ENCODE assay signal across 8 mouse cellular contexts in the genomic region with DNA sequence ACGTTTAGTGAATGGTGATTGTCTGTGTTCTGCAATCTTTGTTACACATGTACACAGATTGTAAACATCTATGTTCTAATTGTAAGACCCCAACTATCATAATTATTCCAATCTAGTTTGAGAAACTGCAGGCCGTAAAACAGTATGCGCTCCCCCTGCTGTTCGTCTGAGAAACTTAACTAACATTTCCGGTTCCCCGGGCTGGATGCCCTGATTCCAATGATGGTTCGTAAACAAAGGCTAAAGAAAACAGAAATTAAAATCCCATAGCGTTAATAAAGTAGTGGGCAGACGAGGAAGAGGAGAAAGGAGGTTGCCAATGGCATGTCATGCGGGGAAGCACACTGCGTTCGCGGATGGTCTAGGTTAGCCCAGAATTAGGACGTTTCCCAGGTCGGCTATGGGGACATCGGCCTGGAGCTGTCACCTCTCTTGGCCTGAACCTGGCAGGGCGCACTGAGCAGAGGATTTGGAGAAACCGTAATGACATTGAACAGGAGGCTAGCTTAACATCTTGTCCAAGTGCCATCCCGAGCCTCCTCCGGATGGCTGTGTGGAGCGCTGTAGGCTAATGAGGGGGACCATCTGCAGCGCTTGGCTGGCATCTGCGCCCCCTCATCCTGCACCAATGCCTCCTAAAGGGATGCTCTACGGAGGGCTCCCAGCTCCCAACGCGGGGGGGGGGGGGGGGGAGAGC. TPM values are rescaled to one million over a fixed set of nuclear protein-coding genes. Genes with fewer than 3 reads are reported as not detected.
DNase-seq lines count a peak whose midpoint lies in the region; ATAC-seq and TF ChIP-seq lines count a peak whose summit lies in the region.

No protein-coding gene starts in this region.

- H3K9ac ChIP-seq in forebrain, postnatal 0 days = peak overlapping the region; percentile 49
- peak overlapping the region; percentile 47; the same call in 1 of the 2 replicates for H3K9ac ChIP-seq in kidney, embryonic 14.5 days (ENCODE audit: low read depth, low read length)
- H3K9ac ChIP-seq in liver, embryonic 14.5 days (replicated peaks) = no peak overlapping the region

- peak; percentile 73 for TF ChIP-seq CTCF in forebrain, postnatal 0 days (IDR thresholded peaks at IDR 0.05; ENCODE audit: low read depth)
- peak; percentile 39 for TF ChIP-seq CTCF in liver, embryonic 14.5 days (IDR thresholded peaks at IDR 0.05; ENCODE audit: low read depth)

- TF ChIP-seq EP300 in liver, embryonic 14.5 days (IDR thresholded peaks at IDR 0.05; ENCODE audit: low read depth) = no peak

- peak overlapping the region; percentile 59 for H3K4me2 ChIP-seq in forebrain, postnatal 0 days (ENCODE audit: low read depth)
- H3K4me2 ChIP-seq in kidney, embryonic 14.5 days (replicated peaks; ENCODE audit: low read depth, low read length) = peak overlapping the region; percentile 42
- peak overlapping the region; percentile 60 for H3K4me2 ChIP-seq in liver, embryonic 14.5 days (ENCODE audit: low read depth)

- H3K36me3 ChIP-seq in forebrain, postnatal 0 days (ENCODE audit: insufficient read depth) = no peaks in the 10 kb centered on the region
- no peaks in the 10 kb centered on the region for H3K36me3 ChIP-seq in kidney, embryonic 14.5 days (ENCODE audit: control insufficient read depth, insufficient read depth, low read length)
- no peaks in the 10 kb centered on the region for H3K36me3 ChIP-seq in liver, embryonic 14.5 days (replicated peaks; ENCODE audit: control insufficient read depth, insufficient read depth, low read depth)

- no peaks in the 10 kb centered on the region for H3K9me3 ChIP-seq in forebrain, postnatal 0 days (ENCODE audit: low read length)
- no peaks in the 10 kb centered on the region for H3K9me3 ChIP-seq in kidney, embryonic 14.5 days (ENCODE audit: control insufficient read depth, low read length)
- no peaks in the 10 kb centered on the region for H3K9me3 ChIP-seq in liver, embryonic 14.5 days (ENCODE audit: control insufficient read depth, low read length)

- DNase-seq in layer of hippocampus, adult 11-12 months (ENCODE audit: low spot score) = peak; percentile 50
- no peak for DNase-seq in layer of hippocampus, adult 9-10 months (ENCODE audit: low spot score)
- peak; percentile 51 for DNase-seq in cerebellum, adult 11 months
- peak; percentile 83 for DNase-seq in forebrain, postnatal 0 days
- DNase-seq in liver, embryonic 14.5 days (ENCODE audit: low read depth in 3 of 3, low spot score in 3 of 3) = no peak
- peak; percentile 76 for DNase-seq in naive thymus-derived CD4-positive, alpha-beta T cell, adult 2 months (ENCODE audit: low read depth)
- peak; percentile 82 for DNase-seq in thymus, postnatal 4 days

- H3K4me1 ChIP-seq in forebrain, postnatal 0 days (ENCODE audit: insufficient read depth) = no peaks in the 10 kb centered on the region
- no peaks in the 10 kb centered on the region for H3K4me1 ChIP-seq in kidney, embryonic 14.5 days (ENCODE audit: control insufficient read depth, insufficient read depth, low read length)
- H3K4me1 ChIP-seq in liver, embryonic 14.5 days (replicated peaks; ENCODE audit: control insufficient read depth in 2 of 2, insufficient read depth in 2 of 2, low read length in 1 of 2) = peaks cover 0 to 3% of the 10 kb centered on the region in 2 experiments; a peak in 1 of 4 replicates

- no peak overlapping the region for H3K27ac ChIP-seq in forebrain, postnatal 0 days (ENCODE audit: low read depth, low read length)
- no peak overlapping the region for H3K27ac ChIP-seq in kidney, embryonic 14.5 days (ENCODE audit: low read depth, low read length)
- no peak overlapping the region for H3K27ac ChIP-seq in liver, embryonic 14.5 days

- H3K27me3 ChIP-seq in forebrain, postnatal 0 days (ENCODE audit: insufficient read depth, low read length) = 0 out of 2 replicates have a peak, but pooled peaks cover 2% of the 10 kb centered on the region
- no peaks in the 10 kb centered on the region for H3K27me3 ChIP-seq in kidney, embryonic 14.5 days (ENCODE audit: control insufficient read depth, insufficient read depth, low read length)
- H3K27me3 ChIP-seq in liver, embryonic 14.5 days (ENCODE audit: control insufficient read depth, insufficient read depth, low read length) = peaks cover 11% of the 10 kb centered on the region

- H3K4me3 ChIP-seq in forebrain, postnatal 0 days (ENCODE audit: low read depth, low read length) = peak overlapping the region; percentile 38
- peak overlapping the region; percentile 29 for H3K4me3 ChIP-seq in kidney, embryonic 14.5 days (ENCODE audit: low read length)
- H3K4me3 ChIP-seq in liver, embryonic 14.5 days (ENCODE audit: insufficient read depth in 1 of 2, low read depth in 2 of 2, low read length in 2 of 2) = peak overlapping the region; percentile 25 to 60; a peak in 3 of 4 replicates

- ATAC-seq in forebrain, postnatal 0 days = peak; percentile 94
- ATAC-seq in kidney, embryonic 14.5 days (ENCODE audit: low FRiP score, low TSS enrichment) = peak; percentile 44; the same call in 1 of the 2 replicates
- no peak for ATAC-seq in liver, embryonic 14.5 days (ENCODE audit: insufficient read depth)

- 6% methylated on average over 25 of the region's 26 CpGs for WGBS in forebrain, postnatal 0 days
- WGBS in kidney, embryonic 14.5 days = 12% methylated on average over 24 of the region's 26 CpGs
- WGBS in liver, embryonic 14.5 days (ENCODE audit: insufficient replicate concordance) = 17% methylated on average over 25 of the region's 26 CpGs

RNA-seq across cellular contexts. Expression of gene Hnrnpa3, which starts 55.7 kb away (rescaled TPM):
- 85.7 and 107 TPM in 2 replicates for total RNA-seq in forebrain, postnatal 0 days (2014; rRNA removed)
- polyA plus RNA-seq in forebrain, postnatal 0 days (2015; fragmentation: Nextera tagmentation; extraction: Ambion mirVana) = 101 and 132 TPM in 2 replicates
- 300 and 331 TPM in 2 replicates for polyA plus RNA-seq in kidney, embryonic 14.5 days (2014; fragmentation: Nextera tagmentation; extraction: Ambion mirVana)
- polyA plus RNA-seq in liver, embryonic 14.5 days (2012; rRNA removed) = 189 and 409 TPM in 2 replicates
- polyA plus RNA-seq in liver, embryonic 14.5 days (2014; fragmentation: Nextera tagmentation; extraction: Ambion mirVana) = 85.0 and 93.4 TPM in 2 replicates

Comparison
In these comparisons a context has a peak if more than half of its experiments do, and no peak if none do; other contexts are left out.
1. DNase-seq: peak in layer of hippocampus, adult 11-12 months (single experiment), cerebellum, adult 11 months (single experiment), forebrain, postnatal 0 days (single experiment), naive thymus-derived CD4-positive, alpha-beta T cell, adult 2 months (single experiment) and thymus, postnatal 4 days (single experiment); none in layer of hippocampus, adult 9-10 months (single experiment) and liver, embryonic 14.5 days (0 of 3).
2. Peak in every context shown above with its lines, with median percentiles within 50 percentile points of each other: H3K4me2 ChIP-seq and H3K4me3 ChIP-seq.